Mouse (Mus musculus): Measurements from ENCODE around the gene Myef2. TPM values are rescaled to one million over a fixed set of nuclear protein-coding genes. Genes with fewer than 3 reads are reported as not detected.

Myef2 gene
- polyA plus RNA-seq (2015; fragmentation: Nextera tagmentation; extraction: Ambion mirVana), result 173 and 195 TPM in 2 replicates

DNA sequence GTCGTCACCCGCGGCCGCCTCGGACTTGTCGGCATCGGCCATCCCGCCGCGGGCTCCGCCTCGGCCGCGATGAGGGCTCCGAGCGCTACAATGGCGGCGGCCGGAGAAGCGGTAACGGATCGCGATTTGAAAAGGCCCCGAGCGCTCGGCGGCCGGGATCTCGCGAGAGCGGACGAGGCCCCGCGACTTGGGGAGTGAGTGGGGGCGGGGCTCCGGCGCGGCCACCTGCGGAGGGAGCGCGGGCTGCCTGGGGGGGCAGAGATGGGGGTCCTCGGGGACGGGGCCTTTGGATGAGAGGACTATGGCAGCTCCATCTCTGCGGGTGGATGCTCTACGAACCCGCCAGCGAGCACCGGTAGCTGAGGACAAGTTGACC lies at the start of gene Myef2:
Myef2 (minus strand) TSS at position 185 of the 376 bp plus-strand sequence.
- Histone ChIP-seq H3K27me3 (replicated peaks) (no peaks in the 10 kb centered on the region), H3K4me3 (replicated peaks) (peak within 1 kb of the TSS; percentile 62), H3K36me3 (no peaks in the 10 kb centered on the region), H3K27ac (replicated peaks) (peak within 1 kb of the TSS; percentile 90), H3K9me3 (replicated peaks) (no peaks in the 10 kb centered on the region), H3K9ac (replicated peaks) (peak within 1 kb of the TSS; percentile 83), H3K4me1 (peaks cover 24% of the 10 kb centered on the region), H3K4me2 (peak within 1 kb of the TSS; percentile 67)
- WGBS, result under 1% methylated on average over 47 of the region's 48 CpGs
- peak; percentile 89 for ATAC-seq (ENCODE audit: low FRiP score)

DNA sequence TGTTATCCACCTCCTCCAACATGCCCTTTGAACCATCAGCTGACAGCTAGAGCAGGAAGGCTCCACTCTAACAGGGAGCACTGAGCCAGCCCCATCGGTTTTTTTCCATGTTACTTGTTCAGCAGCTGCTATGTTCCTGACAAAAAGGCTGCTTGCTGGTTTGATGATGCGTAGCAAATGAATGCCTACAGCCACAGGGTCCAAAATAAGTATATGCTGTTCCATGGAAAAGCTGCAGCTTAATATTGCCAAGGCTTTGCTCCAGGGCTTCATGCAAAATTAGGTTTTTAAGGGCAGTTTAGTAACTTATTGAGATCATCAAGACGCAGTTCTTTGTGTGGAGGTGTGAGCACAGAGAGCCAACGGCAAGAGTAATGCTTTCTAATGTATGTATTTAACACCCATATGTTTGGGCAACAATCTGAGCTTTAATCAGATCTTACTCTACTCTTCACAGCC lies 38.6 kb upstream of the Myef2 start:
- no peak overlapping the region for H3K9ac ChIP-seq (replicated peaks)
- no peak overlapping the region for H3K4me2 ChIP-seq
- no peaks in the 10 kb centered on the region for H3K9me3 ChIP-seq (replicated peaks)
- peak overlapping the region; percentile 15; the same call in 1 of the 2 replicates for H3K27ac ChIP-seq (replicated peaks)
- no peak overlapping the region for H3K4me3 ChIP-seq (replicated peaks)
- ATAC-seq (ENCODE audit: low FRiP score), result peak; percentile 53; the same call in 1 of the 2 replicates
- no peaks in the 10 kb centered on the region for H3K27me3 ChIP-seq (replicated peaks)
- WGBS, result 24% methylated on average over 4 of the region's 4 CpGs
- H3K36me3 ChIP-seq, result no peaks in the 10 kb centered on the region
- peaks cover 4% of the 10 kb centered on the region; the same call in 1 of the 2 replicates for H3K4me1 ChIP-seq

- WGBS, result 41% methylated on average over 2 of the region's 2 CpGs
- no peaks in the 10 kb centered on the region for H3K9me3 ChIP-seq (replicated peaks)
- no peak for ATAC-seq (ENCODE audit: low FRiP score)
- no peak overlapping the region for H3K9ac ChIP-seq (replicated peaks)
- H3K27me3 ChIP-seq (replicated peaks), result no peaks in the 10 kb centered on the region
- no peaks in the 10 kb centered on the region for H3K36me3 ChIP-seq
- no peaks in the 10 kb centered on the region for H3K4me1 ChIP-seq
- H3K4me3 ChIP-seq (replicated peaks), result no peak overlapping the region
- H3K4me2 ChIP-seq, result no peak overlapping the region
- no peak overlapping the region for H3K27ac ChIP-seq (replicated peaks)
Measured at GRCm38 (mm10) chr2:125155504-125155903, 32.0 kb upstream of the Myef2 start.

- Histone ChIP-seq H3K4me1 (no peaks in the 10 kb centered on the region), H3K9me3 (replicated peaks) (no peaks in the 10 kb centered on the region), H3K27me3 (replicated peaks) (no peaks in the 10 kb centered on the region), H3K27ac (replicated peaks) (no peak overlapping the region), H3K9ac (replicated peaks) (no peak overlapping the region), H3K36me3 (no peaks in the 10 kb centered on the region), H3K4me2 (no peak overlapping the region), H3K4me3 (replicated peaks) (no peak overlapping the region)
- WGBS, result 82% methylated on average over 9 of the region's 9 CpGs
- ATAC-seq (ENCODE audit: low FRiP score), result no peak
Measured at GRCm38 (mm10) chr2:125154294-125154693, 30.8 kb upstream of the Myef2 start.

DNA sequence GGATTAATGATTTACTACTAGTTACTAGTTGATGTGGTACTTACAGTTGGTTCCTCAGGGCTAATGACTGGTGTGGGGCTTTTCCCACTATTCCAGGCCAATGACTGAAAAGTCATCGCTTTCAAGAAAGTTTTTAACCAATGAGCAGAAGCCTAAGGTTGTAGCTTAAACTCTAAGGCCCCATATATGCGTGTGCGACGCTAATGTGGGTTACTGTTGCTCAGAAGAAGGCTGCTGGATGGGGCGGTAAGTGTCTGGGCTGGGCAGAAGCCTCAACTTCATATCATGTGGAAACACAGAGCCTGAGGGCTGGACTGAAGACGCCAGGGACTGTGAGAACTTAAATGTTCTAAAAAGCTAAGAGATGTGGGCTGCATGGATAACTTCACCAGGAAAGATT lies 28.9 kb upstream of the Myef2 start, which contains the start of gene Slc12a1:
Slc12a1 (plus strand) TSS at position 118 of the 400 bp plus-strand sequence.
- Histone ChIP-seq H3K4me1 (no peaks in the 10 kb centered on the region), H3K27ac (replicated peaks) (no peak within 1 kb of the TSS), H3K27me3 (replicated peaks) (no peaks in the 10 kb centered on the region), H3K36me3 (no peaks in the 10 kb centered on the region), H3K4me2 (no peak within 1 kb of the TSS), H3K9ac (replicated peaks) (no peak within 1 kb of the TSS), H3K9me3 (replicated peaks) (no peaks in the 10 kb centered on the region), H3K4me3 (replicated peaks) (no peak within 1 kb of the TSS)
- WGBS, result 90% methylated on average over 6 of the region's 6 CpGs
- no peak for ATAC-seq (ENCODE audit: low FRiP score)

GRCm38 (mm10) chr2:125142336-125142735 lies 18.9 kb upstream of the Myef2 start:
- no peaks in the 10 kb centered on the region for H3K9me3 ChIP-seq (replicated peaks)
- H3K4me1 ChIP-seq, result no peaks in the 10 kb centered on the region
- no peak overlapping the region for H3K4me2 ChIP-seq
- H3K4me3 ChIP-seq (replicated peaks), result no peak overlapping the region
- no peaks in the 10 kb centered on the region for H3K36me3 ChIP-seq
- H3K27me3 ChIP-seq (replicated peaks), result no peaks in the 10 kb centered on the region
- no peak overlapping the region for H3K27ac ChIP-seq (replicated peaks)
- no peak overlapping the region for H3K9ac ChIP-seq (replicated peaks)
- ATAC-seq (ENCODE audit: low FRiP score), result no peak

GRCm38 (mm10) chr2:125136846-125137245 lies 13.4 kb upstream of the Myef2 start:
- Histone ChIP-seq H3K4me3 (replicated peaks) (peak overlapping the region; percentile 51), H3K27me3 (replicated peaks) (no peaks in the 10 kb centered on the region), H3K4me1 (peaks cover 16% of the 10 kb centered on the region), H3K4me2 (peak overlapping the region; percentile 64), H3K9me3 (replicated peaks) (no peaks in the 10 kb centered on the region), H3K27ac (replicated peaks) (peak overlapping the region; percentile 89), H3K36me3 (no peaks in the 10 kb centered on the region), H3K9ac (replicated peaks) (peak overlapping the region; percentile 57)
- WGBS, result 30% methylated on average over 7 of the region's 7 CpGs
- ATAC-seq (ENCODE audit: low FRiP score), result 0 out of 2 replicates have a peak, but pooled peaks have one; percentile 36

GRCm38 (mm10) chr2:125135903-125136811 lies 12.7 kb upstream of the Myef2 start, which contains the start of gene Ctxn2:
Ctxn2 (plus strand) TSS chr2:125136692.
- Histone ChIP-seq H3K4me1 (peaks cover 16% of the 10 kb centered on the region), H3K9ac (replicated peaks) (peak within 1 kb of the TSS; percentile 57), H3K36me3 (no peaks in the 10 kb centered on the region), H3K27me3 (replicated peaks) (no peaks in the 10 kb centered on the region), H3K9me3 (replicated peaks) (no peaks in the 10 kb centered on the region), H3K4me3 (replicated peaks) (peak within 1 kb of the TSS; percentile 51), H3K27ac (replicated peaks) (peak within 1 kb of the TSS; percentile 89), H3K4me2 (peak within 1 kb of the TSS; percentile 64)
- under 1% methylated on average over 39 of the region's 39 CpGs for WGBS
- ATAC-seq (ENCODE audit: low FRiP score), result peak; percentile 89

- no peaks in the 10 kb centered on the region for H3K9me3 ChIP-seq (replicated peaks)
- 39% methylated on average over 4 of the region's 4 CpGs for WGBS
- no peak for ATAC-seq (ENCODE audit: low FRiP score)
Measured at GRCm38 (mm10) chr2:125134113-125134512, 10.7 kb upstream of the Myef2 start.

GRCm38 (mm10) chr2:125126792-125127191 lies 3.3 kb upstream of the Myef2 start:
- Histone ChIP-seq H3K27me3 (replicated peaks) (no peaks in the 10 kb centered on the region), H3K4me1 (peaks cover 4% of the 10 kb centered on the region), H3K4me3 (replicated peaks) (no peak overlapping the region), H3K9ac (replicated peaks) (no peak overlapping the region), H3K4me2 (no peak overlapping the region), H3K36me3 (no peaks in the 10 kb centered on the region), H3K9me3 (replicated peaks) (no peaks in the 10 kb centered on the region), H3K27ac (replicated peaks) (no peak overlapping the region)
- 93% methylated on average over 3 of the region's 3 CpGs for WGBS
- no peak for ATAC-seq (ENCODE audit: low FRiP score)

More at GRCm38 (mm10) chr2:125134113-125134512, 10.7 kb upstream of the Myef2 start:
- Histone ChIP-seq H3K9ac (replicated peaks) (no peak overlapping the region), H3K4me1 (peaks cover 16% of the 10 kb centered on the region), H3K4me2 (no peak overlapping the region), H3K27ac (replicated peaks) (no peak overlapping the region), H3K27me3 (replicated peaks) (no peaks in the 10 kb centered on the region), H3K36me3 (no peaks in the 10 kb centered on the region), H3K4me3 (replicated peaks) (no peak overlapping the region)

- no peak for ATAC-seq (ENCODE audit: low FRiP score)
- H3K4me1 ChIP-seq, result peaks cover 12% of the 10 kb centered on the region
- 29% methylated on average over 4 of the region's 4 CpGs for WGBS
- no peak overlapping the region for H3K27ac ChIP-seq (replicated peaks)
- H3K36me3 ChIP-seq, result no peaks in the 10 kb centered on the region
- H3K9ac ChIP-seq (replicated peaks), result no peak overlapping the region
- H3K4me2 ChIP-seq, result no peak overlapping the region
- no peaks in the 10 kb centered on the region for H3K9me3 ChIP-seq (replicated peaks)
- no peak overlapping the region for H3K4me3 ChIP-seq (replicated peaks)
- H3K27me3 ChIP-seq (replicated peaks), result no peaks in the 10 kb centered on the region
Measured at GRCm38 (mm10) chr2:125125824-125126223, 2.4 kb upstream of the Myef2 start.
